Mouse (Mus musculus): ENCODE results near the gene Muc5b. TPM values are rescaled to one million over a fixed set of nuclear protein-coding genes. Genes with fewer than 3 reads are reported as not detected.

Gene Muc5b
- not detected for polyA plus RNA-seq (2017; shearing (Covaris generic))

DNA sequence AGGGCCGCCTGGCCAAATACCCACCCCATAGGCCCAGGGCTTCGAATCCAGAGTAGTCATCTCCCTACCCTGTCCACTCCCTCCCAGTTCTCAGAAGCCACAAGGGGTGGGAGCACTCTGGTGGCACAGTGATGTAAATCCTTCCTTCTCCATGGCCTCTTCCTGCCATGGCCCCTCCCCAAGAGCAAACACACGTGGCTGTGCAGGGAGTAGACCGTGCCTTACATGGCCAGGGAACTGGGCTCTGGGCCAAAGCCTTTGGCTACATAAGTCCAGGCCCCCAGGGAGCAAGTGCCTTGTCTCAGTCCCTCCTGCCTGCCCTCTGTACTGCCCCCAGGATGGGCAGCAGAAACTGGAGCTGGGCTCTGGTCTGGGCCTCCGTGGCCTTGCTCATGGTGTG, at the start of gene Muc5b:
Gene Muc5b (plus strand): TSS at position 292 of the 400 bp plus-strand sequence.

GRCm38 (mm10) chr7:141918407-141918806, 79.5 kb downstream of the Muc5b start, which contains the start of gene Tollip:
Gene Tollip (minus strand): TSS chr7:141918507.

Other genes with a start within 250 kb of the Muc5b start
- gene Muc6, start 183.8 kb upstream of the Muc5b start, polyA plus RNA-seq (2017; shearing (Covaris generic)), result 0.09 TPM
- gene Muc2, start 148.7 kb upstream of the Muc5b start, polyA plus RNA-seq (2017; shearing (Covaris generic)), result 0.32 TPM
- gene Muc5ac, start 50.1 kb upstream of the Muc5b start, polyA plus RNA-seq (2017; shearing (Covaris generic)), result not detected
- gene Tollip, start 79.4 kb downstream of the Muc5b start, polyA plus RNA-seq (2017; shearing (Covaris generic)), result 48.8 TPM
- gene Brsk2, start 110.7 kb downstream of the Muc5b start, polyA plus RNA-seq (2017; shearing (Covaris generic)), result 0.76 TPM
- 79.6 TPM for gene Mob2, start 222.0 kb downstream of the Muc5b start, polyA plus RNA-seq (2017; shearing (Covaris generic))

Measured in activated CD4-positive, CD25-positive, alpha-beta regulatory T cell, adult 9 weeks (primary cell).